ENCODE assay signal across 8 mouse cellular contexts in the genomic region with DNA sequence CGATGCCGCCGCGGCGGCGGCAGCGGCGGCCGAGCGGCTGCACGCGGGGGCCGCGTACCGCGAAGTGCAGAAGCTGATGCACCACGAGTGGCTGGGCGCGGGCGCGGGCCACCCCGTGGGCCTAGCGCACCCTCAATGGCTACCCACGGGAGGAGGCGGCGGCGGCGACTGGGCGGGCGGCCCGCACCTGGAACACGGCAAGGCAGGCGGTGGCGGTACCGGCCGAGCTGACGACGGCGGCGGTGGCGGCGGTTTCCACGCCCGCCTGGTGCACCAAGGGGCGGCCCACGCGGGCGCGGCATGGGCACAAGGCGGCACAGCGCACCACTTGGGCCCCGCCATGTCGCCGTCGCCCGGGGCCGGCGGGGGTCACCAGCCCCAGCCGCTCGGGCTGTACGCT. TPM values are rescaled to one million over a fixed set of nuclear protein-coding genes. Genes with fewer than 3 reads are reported as not detected.
DNase-seq lines count a peak whose midpoint lies in the region; ATAC-seq and TF ChIP-seq lines count a peak whose summit lies in the region.

No protein-coding gene starts in this region.

- ATAC-seq in lung, embryonic 16.5 days (ENCODE audit: low read depth): peak; percentile 7

- H3K9ac ChIP-seq in lung, embryonic 16.5 days (ENCODE audit: low read length): 0 out of 2 replicates have a peak overlapping the region, but pooled peaks have one; percentile 24

- H3K79me2 ChIP-seq in myocyte (ENCODE audit: control insufficient read depth, insufficient read depth): no peaks in the 10 kb centered on the region

- no peaks in the 10 kb centered on the region for H3K36me3 ChIP-seq in lung, embryonic 16.5 days (ENCODE audit: control insufficient read depth, insufficient read depth, low read length)
- H3K36me3 ChIP-seq in myocyte (ENCODE audit: control insufficient read depth, insufficient read depth): no peaks in the 10 kb centered on the region

- peak overlapping the region; percentile 66 for H3K4me3 ChIP-seq in lung, embryonic 16.5 days (ENCODE audit: low read length)
- no peak overlapping the region for H3K4me3 ChIP-seq in myocyte

- H3K27ac ChIP-seq in lung, embryonic 16.5 days (ENCODE audit: low read length): no peak overlapping the region

- H3ac ChIP-seq in myocyte (ENCODE audit: control insufficient read depth, insufficient read length): peak overlapping the region; percentile 12

- WGBS in lung, embryonic 16.5 days: under 1% methylated on average over 30 of the region's 61 CpGs

- peaks cover 21% of the 10 kb centered on the region for H3K4me1 ChIP-seq in lung, embryonic 16.5 days (replicated peaks; ENCODE audit: control insufficient read depth, insufficient read depth, low read length)

- H3K27me3 ChIP-seq in lung, embryonic 16.5 days (ENCODE audit: control insufficient read depth, insufficient read depth, low read depth, low read length): peaks cover 92% of the 10 kb centered on the region
- peaks cover 83% of the 10 kb centered on the region for H3K27me3 ChIP-seq in myocyte (ENCODE audit: control insufficient read depth, insufficient read depth, insufficient read length)

- no peaks in the 10 kb centered on the region for H3K9me3 ChIP-seq in lung, embryonic 16.5 days (ENCODE audit: control insufficient read depth, low read length)

- TF ChIP-seq POLR2A in myocyte (IDR thresholded peaks at IDR 0.05; ENCODE audit: insufficient read length, low read depth): no peak

- peak overlapping the region; percentile 99 for H3K4me2 ChIP-seq in lung, embryonic 16.5 days (ENCODE audit: low read depth, low read length)
- H3K4me2 ChIP-seq in myocyte (ENCODE audit: low read depth): peak overlapping the region; percentile 55

- peak; percentile 11 for DNase-seq in adrenal gland, postnatal 14 days
- no peak for DNase-seq in adrenal gland, postnatal 36 days
- no peak for DNase-seq in lung, postnatal 36 days
- peak; percentile 29 for DNase-seq in induced T-regulatory cell, adult 2 months (ENCODE audit: low read depth)
- DNase-seq in urinary bladder, postnatal 36 days (ENCODE audit: low spot score in 2 of 2): no peak
- DNase-seq in frontal cortex, postnatal 14 days (ENCODE audit: low spot score in 2 of 2): no peak

TF ChIP-seq in myocyte, 11 proteins besides CTCF, POLR2A, EP300 and RAD21:
- TF ChIP-seq TCF3 (IDR thresholded peaks at IDR 0.05; ENCODE audit: insufficient read length, low read depth) (no peak), CEBPB (IDR thresholded peaks at IDR 0.05; ENCODE audit: insufficient read depth, poor library complexity, severe bottlenecking) (no peak), REST (IDR thresholded peaks at IDR 0.05; ENCODE audit: insufficient read depth, insufficient read length) (no peak), MYOG (IDR thresholded peaks at IDR 0.05; ENCODE audit: control insufficient read depth in 1 of 3, insufficient read depth in 1 of 3, insufficient read length in 2 of 3, low read depth in 2 of 3) (no peak), POLR2AphosphoS2 (IDR thresholded peaks at IDR 0.05; ENCODE audit: insufficient read length, low read depth) (no peak), MYOD1 (IDR thresholded peaks at IDR 0.05; ENCODE audit: control insufficient read depth in 1 of 3, insufficient read length in 2 of 3, low read depth in 2 of 3) (no peak), TCF12 (IDR thresholded peaks at IDR 0.05; ENCODE audit: insufficient read depth, poor library complexity, severe bottlenecking) (no peak), SRF (IDR thresholded peaks at IDR 0.05; ENCODE audit: control insufficient read depth, insufficient read length, low read depth) (no peak), USF1 (IDR thresholded peaks at IDR 0.05; ENCODE audit: low read depth) (no peak), MAX (IDR thresholded peaks at IDR 0.05; ENCODE audit: low read depth) (no peak), E2F4 (IDR thresholded peaks at IDR 0.05; ENCODE audit: insufficient read depth) (no peak)

RNA-seq across cellular contexts. Expression of gene Pou3f1, which starts 1.2 kb away (rescaled TPM):
- 0.11 and 0.19 TPM in 2 replicates for total RNA-seq in adrenal gland, postnatal 14 days (2021)
- total RNA-seq in adrenal gland, postnatal 36 days (2021): under 1 TPM in 1 of 2 experiments, not detected in 1; 0.10 TPM
- 0.06 and 0.13 TPM in 2 replicates for polyA plus RNA-seq in lung, embryonic 16.5 days (2015; fragmentation: Nextera tagmentation; extraction: Ambion mirVana)
- 0.01 TPM for polyA plus RNA-seq in myocyte (2012; fragmentation: generic; extraction: Trizol)

RNA-seq across cellular contexts. Expression of gene Utp11, which starts 35.6 kb away (rescaled TPM):
- 34.1 and 37.3 TPM in 2 replicates for total RNA-seq in adrenal gland, postnatal 14 days (2021)
- total RNA-seq in adrenal gland, postnatal 36 days (2021): 10 to 100 TPM; 30.0 to 40.6 TPM
- polyA plus RNA-seq in lung, embryonic 16.5 days (2015; fragmentation: Nextera tagmentation; extraction: Ambion mirVana): 52.9 and 59.5 TPM in 2 replicates
- 36.2 TPM for polyA plus RNA-seq in myocyte (2012; fragmentation: generic; extraction: Trizol)

RNA-seq across cellular contexts. Expression of gene Fhl3, which starts 42.7 kb away (rescaled TPM):
- 7.3 and 8.5 TPM in 2 replicates for total RNA-seq in adrenal gland, postnatal 14 days (2021)
- 1 to 10 TPM; 8.1 to 9.0 TPM for total RNA-seq in adrenal gland, postnatal 36 days (2021)
- 6.6 and 8.0 TPM in 2 replicates for polyA plus RNA-seq in lung, embryonic 16.5 days (2015; fragmentation: Nextera tagmentation; extraction: Ambion mirVana)
- polyA plus RNA-seq in myocyte (2012; fragmentation: generic; extraction: Trizol): 110 TPM

RNA-seq across cellular contexts. Expression of gene 3100002H09Rik, which starts 47.2 kb away (rescaled TPM):
- not detected in 2 replicates for total RNA-seq in adrenal gland, postnatal 14 days (2021)
- not detected for total RNA-seq in adrenal gland, postnatal 36 days (2021)
- not detected in 2 replicates for polyA plus RNA-seq in lung, embryonic 16.5 days (2015; fragmentation: Nextera tagmentation; extraction: Ambion mirVana)
- polyA plus RNA-seq in myocyte (2012; fragmentation: generic; extraction: Trizol): not detected

RNA-seq across cellular contexts. Expression of gene Sf3a3, which starts 56.8 kb away (rescaled TPM):
- total RNA-seq in adrenal gland, postnatal 14 days (2021): 41.5 and 42.8 TPM in 2 replicates
- total RNA-seq in adrenal gland, postnatal 36 days (2021): 10 to 100 TPM; 39.3 to 39.6 TPM
- 122 and 134 TPM in 2 replicates for polyA plus RNA-seq in lung, embryonic 16.5 days (2015; fragmentation: Nextera tagmentation; extraction: Ambion mirVana)
- 41.6 TPM for polyA plus RNA-seq in myocyte (2012; fragmentation: generic; extraction: Trizol)

Comparison
In these comparisons a context has a peak if more than half of its experiments do, and no peak if none do; other contexts are left out.
1. DNase-seq: peak in adrenal gland, postnatal 14 days (single experiment) and induced T-regulatory cell, adult 2 months (single experiment); none in adrenal gland, postnatal 36 days (0 of 2), lung, postnatal 36 days (single experiment), urinary bladder, postnatal 36 days (0 of 2) and frontal cortex, postnatal 14 days (0 of 2).